Mouse (Mus musculus) bone marrow macrophage, adult 2 months (primary cell): ENCODE results near the gene Pidd1. TPM values are rescaled to one million over a fixed set of nuclear protein-coding genes. Genes with fewer than 3 reads are reported as not detected.

Experiments used
- H3K27ac ChIP-seq: 2 replicates; pipeline ENCODE4 v1.5.1; 2012; ENCODE audit warnings: low read depth, low read length; ENCODE audit not compliant: insufficient read depth
- H3K4me1 ChIP-seq: 2 replicates; pipeline ENCODE4 v1.6.1; 2012; ENCODE audit warnings: low read length; ENCODE audit not compliant: control insufficient read depth, insufficient read depth
- H3K4me3 ChIP-seq: 2 replicates; pipeline ENCODE4 v1.5.1; 2012; ENCODE audit warnings: mild to moderate bottlenecking, low read length, moderate library complexity; ENCODE audit not compliant: insufficient read depth
- CTCF ChIP-seq: IDR thresholded peaks from 2 replicates; pipeline ENCODE4 v1.5.1; 2012; ENCODE audit warnings: low read depth, mild to moderate bottlenecking, low read length, moderate library complexity
- POLR2A ChIP-seq: IDR thresholded peaks from 2 replicates; pipeline ENCODE4 v1.6.1; 2012; ENCODE audit warnings: mild to moderate bottlenecking, low read depth, low read length, borderline replicate concordance
- polyA plus RNA-seq: library from polyadenylated mRNA; stranded (reverse); fragments of >200 nt; gene quantifications from 2 replicates; pipeline ENCODE4 v1.2.4, GENCODE M21; 2012; ENCODE audit not compliant: missing spikeins, insufficient read depth, insufficient read length

Pidd1 gene
- polyA plus RNA-seq, 1 experiment, result 5.6 TPM

DNA sequence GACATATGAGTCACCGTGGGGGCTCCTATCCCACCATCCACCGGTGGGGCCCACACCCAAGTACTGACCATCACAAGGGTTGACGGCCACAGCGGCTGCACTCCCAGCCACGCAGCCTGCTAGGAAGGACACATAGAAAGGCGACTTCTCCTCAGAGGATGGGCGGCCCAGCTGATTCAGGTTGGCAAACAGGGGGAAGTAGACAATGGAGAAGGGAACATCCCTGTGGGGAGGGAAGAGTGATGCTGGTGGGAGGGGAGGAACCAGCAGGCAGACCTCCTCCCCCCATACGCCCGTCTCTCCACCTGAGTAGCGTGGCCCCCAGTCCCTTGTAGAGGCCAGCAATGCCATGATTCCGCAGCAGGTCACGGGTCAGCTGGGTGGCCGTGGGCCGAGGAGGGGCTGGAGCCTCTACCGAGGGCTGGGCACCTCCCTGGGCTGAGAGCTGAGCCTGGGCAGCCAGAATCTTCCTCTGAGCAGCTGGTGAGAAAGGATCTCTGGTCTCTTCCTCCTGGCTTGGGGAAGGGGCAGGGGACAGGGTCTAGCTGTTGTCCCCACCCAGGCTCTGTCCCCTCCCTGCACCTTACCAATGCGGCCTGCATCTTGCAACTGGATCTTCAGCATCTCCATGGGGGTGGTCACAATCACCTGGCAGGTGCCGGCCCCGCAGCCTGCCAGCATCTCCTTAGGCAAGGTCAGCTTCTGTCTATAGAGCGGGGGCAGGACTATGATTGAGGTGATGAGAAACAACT is 12.2 kb downstream of the Pidd1 start:
- no peak overlapping the region for H3K27ac ChIP-seq
- H3K4me3 ChIP-seq, result no peak overlapping the region
- TF ChIP-seq CTCF (no peak), POLR2A (no peak)
- H3K4me1 ChIP-seq, result peaks cover 21% of the 10 kb centered on the region

DNA sequence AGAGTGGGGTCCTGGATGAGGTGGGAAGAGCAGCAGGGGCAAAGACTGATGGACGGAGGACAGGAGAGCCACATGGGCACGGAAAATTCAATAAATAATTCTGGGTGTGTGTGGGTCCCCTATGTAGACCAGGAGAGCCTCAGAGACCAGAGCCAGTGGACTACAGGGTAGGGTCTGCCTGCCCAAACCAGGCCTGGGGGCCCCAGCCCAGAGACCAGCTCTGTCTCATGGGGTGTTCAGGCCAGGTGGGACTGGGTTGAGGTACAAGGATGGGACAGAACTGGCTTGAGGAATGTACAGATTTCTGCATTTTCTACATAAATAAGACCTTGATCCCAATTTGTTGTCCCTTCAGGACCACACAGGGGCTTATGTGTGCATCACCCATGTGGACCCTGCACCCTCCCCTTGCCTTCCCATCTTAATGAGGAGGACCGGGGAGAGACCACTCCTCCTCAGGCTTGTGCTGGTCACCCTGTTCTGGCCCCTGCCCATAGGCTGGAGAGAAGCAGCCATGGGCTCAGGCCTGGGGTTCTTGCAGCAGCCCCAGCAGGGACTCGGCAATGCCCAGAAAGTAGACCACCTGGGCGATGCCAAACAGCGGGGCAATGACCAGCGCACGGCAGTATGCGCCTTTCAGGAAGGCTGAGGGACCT is 13.1 kb downstream of the Pidd1 start:
- peaks cover 14% of the 10 kb centered on the region for H3K4me1 ChIP-seq

DNA sequence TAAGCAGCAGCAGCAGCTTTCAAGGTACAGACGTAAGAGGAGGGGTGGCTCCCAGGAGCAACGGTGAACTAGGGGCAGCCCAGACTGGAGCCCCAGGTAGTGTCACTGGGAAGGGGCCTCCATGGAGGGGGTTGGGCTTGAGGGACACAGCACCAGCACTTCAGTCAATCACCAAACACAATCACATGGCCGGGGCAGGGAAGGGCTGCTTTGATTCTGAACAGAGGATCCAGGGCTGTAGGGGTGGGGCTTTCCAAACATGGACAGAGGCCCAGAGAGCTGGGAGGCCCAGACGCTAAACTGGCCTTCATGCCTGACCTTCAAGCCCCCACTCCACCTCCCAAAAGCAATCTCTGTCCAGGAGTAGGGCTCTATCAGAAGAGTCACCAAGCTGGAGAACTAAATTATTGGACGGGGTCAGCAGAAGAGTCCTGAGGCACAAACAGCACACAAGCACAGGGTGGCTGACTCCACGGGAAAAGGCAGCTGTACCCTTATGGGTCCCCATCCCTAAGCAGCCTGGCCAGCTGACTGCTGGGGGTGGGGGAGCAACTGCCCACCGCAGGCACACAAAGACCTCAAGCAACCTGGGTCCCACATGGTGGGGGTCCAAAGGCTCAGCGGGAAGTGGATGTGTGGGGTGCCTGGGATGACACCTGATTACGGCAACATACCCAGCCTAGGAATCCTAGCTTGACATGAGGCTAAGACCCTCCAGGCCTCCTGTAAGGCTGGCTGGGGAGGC is 13.8 kb downstream of the Pidd1 start:
- no peak overlapping the region for H3K27ac ChIP-seq
- H3K4me3 ChIP-seq, result no peak overlapping the region
- H3K4me1 ChIP-seq, result peaks cover 11% of the 10 kb centered on the region
- TF ChIP-seq POLR2A (no peak), CTCF (no peak)

More for the DNA sequence above, 13.1 kb downstream of the Pidd1 start:
- H3K27ac ChIP-seq, result no peak overlapping the region
- TF ChIP-seq CTCF (no peak), POLR2A (no peak)
- no peak overlapping the region for H3K4me3 ChIP-seq

DNA sequence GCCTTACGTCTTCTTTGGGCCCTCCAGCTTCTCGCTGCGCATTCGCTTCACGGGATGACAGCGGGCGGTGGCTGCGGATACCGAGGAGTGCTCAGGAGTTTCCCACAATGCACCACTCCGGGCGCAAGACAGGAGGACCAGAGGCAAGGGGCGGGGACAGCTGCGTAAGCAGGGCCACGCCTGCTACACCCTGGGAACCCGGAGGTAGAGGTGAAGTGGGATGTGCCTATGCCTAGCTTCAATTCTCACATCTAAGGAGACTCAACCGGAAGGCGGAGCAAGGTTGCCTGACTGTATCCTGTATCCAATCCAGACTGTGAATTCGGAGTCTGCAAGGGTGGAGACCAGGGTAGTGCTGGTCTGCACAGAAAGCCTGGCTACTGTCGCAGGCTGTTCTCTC is 14.5 kb downstream of the Pidd1 start, which contains the start of gene Cend1:
TSS of gene Cend1 (minus strand) at position 182 of the 400 bp plus-strand sequence.
- Histone ChIP-seq H3K27ac (no peak within 1 kb of the TSS), H3K4me3 (no peak within 1 kb of the TSS), H3K4me1 (peaks cover 9% of the 10 kb centered on the region)
- TF ChIP-seq CTCF (no peak), POLR2A (no peak)

DNA sequence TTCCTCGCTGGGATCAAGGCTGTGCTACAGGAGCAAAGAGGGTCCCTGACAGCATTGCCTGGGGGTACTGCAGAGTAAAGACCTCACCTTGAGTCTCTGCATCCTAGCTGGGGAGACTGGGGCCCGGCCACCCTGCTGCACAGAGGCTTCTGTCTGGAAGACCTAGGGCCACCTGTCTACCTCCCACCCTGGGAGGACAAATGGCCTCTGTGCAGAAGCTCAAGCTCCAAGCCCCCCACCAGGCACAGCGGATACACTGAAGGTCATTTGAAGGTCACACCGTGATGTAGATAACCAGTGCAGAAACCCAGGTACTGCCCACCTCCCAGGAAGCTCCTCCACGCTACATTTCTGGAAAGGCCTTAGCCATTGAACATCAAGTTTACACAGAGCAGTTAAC is 15.1 kb downstream of the Pidd1 start:
- Histone ChIP-seq H3K27ac (no peak overlapping the region), H3K4me1 (peaks cover 9% of the 10 kb centered on the region), H3K4me3 (no peak overlapping the region)
- TF ChIP-seq CTCF (no peak), POLR2A (no peak)

DNA sequence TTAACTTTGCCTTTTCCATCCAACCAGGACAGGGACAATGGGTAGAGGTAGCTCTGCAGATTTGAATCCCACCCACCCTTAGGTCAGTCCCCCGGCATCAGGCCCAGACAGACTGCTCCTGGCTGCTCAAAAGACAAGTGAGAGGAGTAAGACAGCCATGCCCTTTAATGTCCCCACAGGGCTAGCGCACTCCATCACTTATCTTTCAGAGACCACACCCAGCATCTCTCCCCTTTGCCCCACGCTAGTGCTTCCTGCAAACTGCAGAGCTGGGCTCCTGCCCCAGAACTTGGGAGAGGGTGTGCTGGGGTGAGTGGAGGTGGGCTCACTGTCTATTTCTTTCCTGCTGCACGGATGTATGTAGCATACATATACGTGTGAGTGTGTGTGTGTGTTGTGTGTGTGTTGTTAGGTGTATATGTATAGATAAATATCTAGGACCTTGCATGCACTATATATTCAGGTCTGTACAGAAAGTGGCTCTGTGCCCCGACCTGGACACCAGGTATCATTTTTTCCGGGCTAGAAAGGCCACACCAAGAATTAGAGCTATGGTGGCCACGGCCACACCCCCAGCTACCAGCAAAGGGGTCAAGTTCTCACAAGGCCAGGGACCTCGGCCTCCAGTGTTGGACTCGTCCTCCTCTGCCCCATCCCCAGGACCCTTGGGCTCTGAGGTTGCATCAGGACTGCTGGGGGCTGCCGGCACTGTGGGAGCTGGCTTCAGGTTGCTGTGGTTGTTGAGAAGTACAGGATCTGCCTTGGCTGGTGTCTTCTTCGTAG is 16.7 kb downstream of the Pidd1 start:
- no peak overlapping the region for H3K27ac ChIP-seq
- no peak overlapping the region for H3K4me3 ChIP-seq
- no peak for TF ChIP-seq POLR2A
- peaks cover 9% of the 10 kb centered on the region for H3K4me1 ChIP-seq

DNA sequence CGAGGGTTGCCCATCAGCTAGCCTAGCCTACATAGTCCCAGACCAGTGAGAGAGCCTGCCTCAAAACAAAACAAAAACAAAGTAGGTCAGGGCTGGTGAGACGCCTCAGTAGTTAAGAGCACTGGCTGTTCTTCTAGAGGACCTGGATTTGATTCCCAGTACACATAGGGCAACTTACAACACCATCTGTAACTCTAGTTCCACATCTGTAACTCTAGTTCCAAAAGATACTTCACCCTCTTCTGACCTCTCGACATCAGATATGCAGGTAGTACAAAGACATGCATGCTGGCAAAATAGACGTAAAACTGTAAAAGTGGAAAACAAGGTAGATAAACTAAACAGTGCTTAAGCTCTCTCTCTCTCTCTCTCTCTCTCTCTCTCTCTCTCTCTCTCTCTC is 20.0 kb downstream of the Pidd1 start:
- no peak for TF ChIP-seq POLR2A
- TF ChIP-seq CTCF, result no peak
- peaks cover 9% of the 10 kb centered on the region for H3K4me1 ChIP-seq
- no peak overlapping the region for H3K4me3 ChIP-seq
- no peak overlapping the region for H3K27ac ChIP-seq

DNA sequence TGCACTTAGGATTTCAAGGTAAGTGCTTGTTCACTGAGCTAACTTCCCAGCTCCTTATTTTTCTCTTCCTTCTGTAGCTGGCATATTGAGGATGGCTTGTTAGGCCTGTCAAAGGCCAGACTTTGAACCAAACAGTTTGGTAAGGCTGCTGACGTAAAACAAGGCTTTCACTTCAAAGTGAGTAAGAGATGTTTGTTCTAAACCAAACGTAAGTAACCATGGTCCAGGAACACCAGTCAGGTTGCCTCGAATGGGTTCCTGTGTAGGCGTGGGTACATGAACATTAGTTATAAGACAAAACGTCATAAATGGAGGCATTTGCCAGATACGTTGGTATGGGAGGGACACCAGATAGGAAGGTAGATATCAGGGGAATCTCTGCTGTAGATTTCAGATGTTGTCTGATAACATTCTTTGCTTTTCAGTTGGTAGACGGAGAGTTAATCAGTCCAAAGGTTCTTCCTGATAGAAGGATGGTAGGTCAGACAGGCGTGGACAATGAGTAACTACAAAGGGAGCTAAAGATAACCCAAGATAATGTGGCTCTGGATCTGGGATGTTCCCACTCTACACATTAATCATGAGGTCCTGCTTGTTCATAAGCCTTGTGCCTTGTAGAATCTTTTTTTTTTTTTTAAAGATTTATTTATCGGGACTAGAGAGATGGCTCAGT is 23.7 kb downstream of the Pidd1 start:
- no peak overlapping the region for H3K4me3 ChIP-seq
- H3K27ac ChIP-seq, result no peak overlapping the region
- TF ChIP-seq CTCF, result no peak
- TF ChIP-seq POLR2A, result no peak
- peaks cover 5% of the 10 kb centered on the region for H3K4me1 ChIP-seq

DNA sequence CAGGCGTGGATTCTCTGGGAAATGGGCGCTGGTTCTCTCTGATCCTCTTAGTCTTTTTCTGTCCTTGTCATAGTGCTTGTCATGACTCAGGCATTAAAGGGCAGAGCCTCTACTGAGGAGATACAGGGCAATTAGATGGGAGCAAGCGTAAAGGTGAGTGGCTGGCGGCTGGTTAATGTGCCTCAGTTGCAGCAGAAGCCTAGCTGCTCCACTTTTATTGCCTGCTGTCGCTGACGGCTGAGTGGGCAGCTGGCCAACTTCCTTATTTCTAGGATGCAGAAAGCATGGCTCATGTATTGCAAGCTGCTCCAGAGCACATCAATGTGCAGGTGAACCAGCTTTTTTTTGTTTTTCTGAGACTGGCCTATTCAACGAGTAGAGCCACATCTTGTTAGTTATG is 24.9 kb downstream of the Pidd1 start:
- Histone ChIP-seq H3K4me1 (peaks cover 10% of the 10 kb centered on the region), H3K27ac (no peak overlapping the region), H3K4me3 (no peak overlapping the region)
- TF ChIP-seq POLR2A, result no peak
